Mouse (Mus musculus): ENCODE measurements around the gene Abi3bp. TPM values are rescaled to one million over a fixed set of nuclear protein-coding genes. Genes with fewer than 3 reads are reported as not detected.

Abi3bp gene
- total and polyA plus RNA-seq, 3 experiments, result 4.8 to 6.4 (median 5.6) TPM

GRCm38 (mm10) chr16:56524359-56524758 is 46.7 kb downstream of the Abi3bp start:
- no peak for DNase-seq
- intact Hi-C loops (cut with DNase I), result loop anchor here (5.0 kb wide), 1 partner anchor 153 kb away; no protein-coding TSS in a partner anchor
- WGBS, result 54% methylated on average over 8 of the region's 8 CpGs

GRCm38 (mm10) chr16:56526482-56526881 is 48.8 kb downstream of the Abi3bp start:
- Histone ChIP-seq H3K36me3 (ENCODE audit: control insufficient read depth, insufficient read depth, low read length) (no peaks in the 10 kb centered on the region), H3K79me2 (replicated peaks; ENCODE audit: control insufficient read depth, insufficient read depth, low read length) (no peaks in the 10 kb centered on the region), H3K4me3 (no peak overlapping the region), H3K27me3 (ENCODE audit: control insufficient read depth, insufficient read depth, low read length) (no peaks in the 10 kb centered on the region), H3K9ac (ENCODE audit: low read depth, low read length) (no peak overlapping the region), H3K4me1 (ENCODE audit: control insufficient read depth, insufficient read depth, low read length) (no peaks in the 10 kb centered on the region), H3K27ac (no peak overlapping the region)
- TF ChIP-seq POLR2A (IDR thresholded peaks at IDR 0.05; ENCODE audit: insufficient read depth, low read depth, low read length), result no peak
- no peak for TF ChIP-seq EP300 (IDR thresholded peaks at IDR 0.05; ENCODE audit: insufficient read depth, low read depth, low read length)
- TF ChIP-seq CTCF (IDR thresholded peaks at IDR 0.05), result no peak
- intact Hi-C loops (cut with DNase I), result no loop called here
- 87% methylated on average over 1 of the region's 1 CpGs for WGBS
- no peak for DNase-seq

More at GRCm38 (mm10) chr16:56524359-56524758, 46.7 kb downstream of the Abi3bp start:
- H3K4me1 ChIP-seq (ENCODE audit: control insufficient read depth, insufficient read depth, low read length), result no peaks in the 10 kb centered on the region
- no peaks in the 10 kb centered on the region for H3K79me2 ChIP-seq (replicated peaks; ENCODE audit: control insufficient read depth, insufficient read depth, low read length)
- H3K36me3 ChIP-seq (ENCODE audit: control insufficient read depth, insufficient read depth, low read length), result no peaks in the 10 kb centered on the region
- H3K9ac ChIP-seq (ENCODE audit: low read depth, low read length), result no peak overlapping the region
- no peak overlapping the region for H3K27ac ChIP-seq
- H3K27me3 ChIP-seq (ENCODE audit: control insufficient read depth, insufficient read depth, low read length), result no peaks in the 10 kb centered on the region
- TF ChIP-seq EP300 (IDR thresholded peaks at IDR 0.05; ENCODE audit: insufficient read depth, low read depth, low read length), result no peak
- TF ChIP-seq CTCF (IDR thresholded peaks at IDR 0.05), result peak; percentile 59
- no peak overlapping the region for H3K4me3 ChIP-seq

GRCm38 (mm10) chr16:56528079-56528688 is 50.5 kb downstream of the Abi3bp start:
- H3K9ac ChIP-seq (ENCODE audit: low read depth, low read length), result no peak overlapping the region
- no peaks in the 10 kb centered on the region for H3K4me1 ChIP-seq (ENCODE audit: control insufficient read depth, insufficient read depth, low read length)
- H3K27ac ChIP-seq, result no peak overlapping the region
- TF ChIP-seq EP300 (IDR thresholded peaks at IDR 0.05; ENCODE audit: insufficient read depth, low read depth, low read length) (no peak), CTCF (IDR thresholded peaks at IDR 0.05) (no peak), POLR2A (IDR thresholded peaks at IDR 0.05; ENCODE audit: insufficient read depth, low read depth, low read length) (no peak)
- 52% methylated on average over 3 of the region's 3 CpGs for WGBS
- H3K4me3 ChIP-seq, result no peak overlapping the region
- H3K36me3 ChIP-seq (ENCODE audit: control insufficient read depth, insufficient read depth, low read length), result no peaks in the 10 kb centered on the region
- no peaks in the 10 kb centered on the region for H3K79me2 ChIP-seq (replicated peaks; ENCODE audit: control insufficient read depth, insufficient read depth, low read length)
- H3K27me3 ChIP-seq (ENCODE audit: control insufficient read depth, insufficient read depth, low read length), result no peaks in the 10 kb centered on the region
- intact Hi-C loops (cut with DNase I), result no loop called here
- no peak for DNase-seq

GRCm38 (mm10) chr16:56579536-56579935 is 101.9 kb downstream of the Abi3bp start:
- Histone ChIP-seq H3K27me3 (ENCODE audit: control insufficient read depth, insufficient read depth, low read length) (no peaks in the 10 kb centered on the region), H3K4me3 (no peak overlapping the region), H3K9ac (ENCODE audit: low read depth, low read length) (no peak overlapping the region), H3K4me1 (ENCODE audit: control insufficient read depth, insufficient read depth, low read length) (no peaks in the 10 kb centered on the region), H3K27ac (no peak overlapping the region), H3K79me2 (replicated peaks; ENCODE audit: control insufficient read depth, insufficient read depth, low read length) (no peaks in the 10 kb centered on the region), H3K36me3 (ENCODE audit: control insufficient read depth, insufficient read depth, low read length) (no peaks in the 10 kb centered on the region)
- 24% methylated on average over 1 of the region's 1 CpGs for WGBS
- peak; percentile 39 to 41 for DNase-seq
- no peak for TF ChIP-seq EP300 (IDR thresholded peaks at IDR 0.05; ENCODE audit: insufficient read depth, low read depth, low read length)
- no peak for TF ChIP-seq POLR2A (IDR thresholded peaks at IDR 0.05; ENCODE audit: insufficient read depth, low read depth, low read length)
- no peak for TF ChIP-seq CTCF (IDR thresholded peaks at IDR 0.05)
- intact Hi-C loops (cut with DNase I), result no loop called here

GRCm38 (mm10) chr16:56593581-56593980 is 115.9 kb downstream of the Abi3bp start:
- no peak overlapping the region for H3K9ac ChIP-seq (ENCODE audit: low read depth, low read length)
- intact Hi-C loops (cut with DNase I), result no loop called here
- WGBS, result 69% methylated on average over 5 of the region's 5 CpGs
- no peak overlapping the region for H3K27ac ChIP-seq
- H3K36me3 ChIP-seq (ENCODE audit: control insufficient read depth, insufficient read depth, low read length), result no peaks in the 10 kb centered on the region
- no peaks in the 10 kb centered on the region for H3K27me3 ChIP-seq (ENCODE audit: control insufficient read depth, insufficient read depth, low read length)
- H3K79me2 ChIP-seq (replicated peaks; ENCODE audit: control insufficient read depth, insufficient read depth, low read length), result no peaks in the 10 kb centered on the region
- no peak for TF ChIP-seq EP300 (IDR thresholded peaks at IDR 0.05; ENCODE audit: insufficient read depth, low read depth, low read length)
- TF ChIP-seq POLR2A (IDR thresholded peaks at IDR 0.05; ENCODE audit: insufficient read depth, low read depth, low read length), result no peak
- TF ChIP-seq CTCF (IDR thresholded peaks at IDR 0.05), result no peak
- DNase-seq, result no peak
- peaks cover 1% of the 10 kb centered on the region for H3K4me1 ChIP-seq (ENCODE audit: control insufficient read depth, insufficient read depth, low read length)
- no peak overlapping the region for H3K4me3 ChIP-seq

GRCm38 (mm10) chr16:56594866-56595265 is 117.2 kb downstream of the Abi3bp start:
- Histone ChIP-seq H3K9ac (ENCODE audit: low read depth, low read length) (no peak overlapping the region), H3K27ac (no peak overlapping the region), H3K4me3 (no peak overlapping the region), H3K27me3 (ENCODE audit: control insufficient read depth, insufficient read depth, low read length) (no peaks in the 10 kb centered on the region), H3K4me1 (ENCODE audit: control insufficient read depth, insufficient read depth, low read length) (peaks cover 1% of the 10 kb centered on the region), H3K36me3 (ENCODE audit: control insufficient read depth, insufficient read depth, low read length) (no peaks in the 10 kb centered on the region), H3K79me2 (replicated peaks; ENCODE audit: control insufficient read depth, insufficient read depth, low read length) (no peaks in the 10 kb centered on the region)
- no peak for TF ChIP-seq CTCF (IDR thresholded peaks at IDR 0.05)
- no peak for TF ChIP-seq EP300 (IDR thresholded peaks at IDR 0.05; ENCODE audit: insufficient read depth, low read depth, low read length)
- TF ChIP-seq POLR2A (IDR thresholded peaks at IDR 0.05; ENCODE audit: insufficient read depth, low read depth, low read length), result no peak
- WGBS, result 82% methylated on average over 6 of the region's 6 CpGs
- DNase-seq, result no peak
- intact Hi-C loops (cut with DNase I), result no loop called here
